Mouse (Mus musculus): ENCODE data around the gene Gm20388.

GRCm38 (mm10) chr8:123387041-123387440 lies 3476.4 kb downstream of the Gm20388 start:
- TF ChIP-seq POLR2A (IDR thresholded peaks at IDR 0.05; ENCODE audit: extremely low read depth, insufficient read depth, low read length) (no peak), CTCF (IDR thresholded peaks at IDR 0.05; ENCODE audit: extremely low read depth, insufficient read depth, low read length) (no peak)

Data from cortical plate, adult 2 months (tissue).